Mouse (Mus musculus) lung, embryonic 15.5 days (tissue): Measurements from ENCODE around the gene Ing4. TPM values are rescaled to one million over a fixed set of nuclear protein-coding genes. Genes with fewer than 3 reads are reported as not detected.
"Not testable (repeated sequence)": the region's sequence is repeated elsewhere in the genome, so short reads cannot be mapped to it uniquely, and the experiment has no call there.

Source experiments
- ATAC-seq: fragments of 200-750 bp; cut with Nextera tagmentation; 2 replicates; pipeline ENCODE4 v1.8.0; 2017; ENCODE audit warnings: moderate number of reproducible peaks, borderline replicate concordance; ENCODE audit not compliant: low FRiP score, low TSS enrichment; ENCODE audit errors: extremely low read depth
- H3K27ac ChIP-seq: fragments of 300-500 bp; sonication (generic); 2 replicates; pipeline ENCODE4 v1.5.1; 2015; ENCODE audit warnings: moderate library complexity, mild to moderate bottlenecking, inconsistent platforms
- H3K27me3 ChIP-seq: fragments of 300-500 bp; sonication (generic); 2 replicates; pipeline ENCODE4 v1.6.1; 2015; ENCODE audit warnings: inconsistent platforms
- H3K36me3 ChIP-seq: fragments of 300-500 bp; sonication (generic); 2 replicates; pipeline ENCODE4 v1.6.1; 2015; ENCODE audit warnings: inconsistent platforms
- H3K4me1 ChIP-seq: fragments of 300-500 bp; sonication (generic); 2 replicates; pipeline ENCODE4 v1.6.1; 2015; ENCODE audit warnings: inconsistent platforms
- H3K4me2 ChIP-seq: fragments of 300-500 bp; sonication (generic); 2 replicates; pipeline ENCODE4 v1.6.1; 2015; ENCODE audit warnings: inconsistent platforms, mild to moderate bottlenecking, moderate library complexity
- H3K4me3 ChIP-seq: fragments of 300-500 bp; sonication (generic); 2 replicates; pipeline ENCODE4 v1.5.1; 2015; ENCODE audit warnings: mild to moderate bottlenecking, inconsistent platforms
- H3K9ac ChIP-seq: fragments of 300-500 bp; sonication (generic); 2 replicates; pipeline ENCODE4 v1.6.1; 2015; ENCODE audit warnings: inconsistent platforms
- H3K9me3 ChIP-seq: fragments of 300-500 bp; sonication (generic); 2 replicates; pipeline ENCODE4 v1.6.1; 2016; ENCODE audit warnings: inconsistent platforms
- WGBS: fragments of 180-500 bp; shearing (Covaris S2); methylation state at CpG from one replicate; pipeline ENCODE4 v1.1.7; 2015; 5-methylcytosine and 5-hydroxymethylcytosine counted together
- polyA plus RNA-seq: library from polyadenylated mRNA; unstranded; fragments of >200 nt; fragmentation: Nextera tagmentation; extraction: Ambion mirVana; gene quantifications from 2 replicates; pipeline ENCODE4 v1.2.1, GENCODE M21; 2015

Gene Ing4
- polyA plus RNA-seq, 1 experiment from 2014 or later: 149 TPM

DNA sequence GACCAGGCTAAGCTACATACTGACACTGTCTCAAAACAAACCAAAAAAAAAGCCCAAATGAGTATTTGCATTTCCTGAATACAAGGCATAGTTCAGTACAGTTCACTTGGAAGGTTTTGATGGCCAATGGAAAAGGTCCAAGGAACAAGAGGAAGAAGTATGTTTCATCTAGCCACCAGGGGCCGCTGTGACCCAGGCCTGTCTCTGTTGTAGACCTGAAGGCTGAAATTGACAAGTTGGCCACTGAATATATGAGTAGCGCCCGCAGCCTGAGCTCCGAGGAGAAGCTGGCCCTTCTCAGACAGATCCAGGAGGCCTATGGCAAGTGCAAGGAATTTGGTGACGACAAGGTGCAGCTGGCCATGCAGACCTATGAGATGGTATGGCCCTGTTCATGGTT lies 7.1 kb downstream of the Ing4 start:
- Histone ChIP-seq H3K36me3 (peaks cover 71% of the 10 kb centered on the region), H3K9me3 (no peaks in the 10 kb centered on the region), H3K9ac (no peak overlapping the region), H3K4me2 (no peak overlapping the region), H3K4me3 (no peak overlapping the region), H3K27me3 (no peaks in the 10 kb centered on the region), H3K27ac (no peak overlapping the region), H3K4me1 (no peaks in the 10 kb centered on the region)
- ATAC-seq: peak; percentile 28; the same call in 1 of the 2 replicates
- 27% methylated on average over 5 of the region's 5 CpGs for WGBS

DNA sequence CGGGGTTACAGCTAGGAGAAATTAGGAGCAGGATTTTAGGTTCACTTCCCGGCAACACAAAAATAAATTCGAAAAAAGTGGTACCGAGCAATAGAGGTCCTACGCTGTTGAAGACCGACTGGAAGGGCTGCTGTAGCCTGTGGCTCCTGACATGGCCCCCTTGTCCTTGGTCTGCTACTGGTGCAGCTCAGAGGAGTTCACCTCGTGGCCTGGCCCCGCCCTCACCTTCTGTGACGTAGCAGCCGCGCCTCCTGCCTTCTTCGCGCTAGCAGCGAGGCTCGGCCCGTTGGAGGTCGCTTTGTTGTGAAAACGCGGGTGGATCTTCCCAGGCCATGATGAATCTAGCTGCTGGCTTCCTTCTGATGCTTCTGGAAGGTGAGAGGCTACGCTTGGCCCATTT lies 10.1 kb downstream of the Ing4 start, which contains the start of gene Acrbp:
Gene Acrbp (plus strand): TSS at position 12 of the 400 bp plus-strand sequence.
- Histone ChIP-seq H3K4me2 (no peak within 1 kb of the TSS), H3K9ac (no peak within 1 kb of the TSS), H3K4me3 (no peak within 1 kb of the TSS), H3K36me3 (peaks cover 79% of the 10 kb centered on the region), H3K4me1 (no peaks in the 10 kb centered on the region), H3K27me3 (no peaks in the 10 kb centered on the region), H3K27ac (no peak within 1 kb of the TSS), H3K9me3 (no peaks in the 10 kb centered on the region)
- ATAC-seq: no peak
- WGBS: 33% methylated on average over 20 of the region's 20 CpGs

GRCm38 (mm10) chr6:125051237-125051636 lies 11.7 kb downstream of the Ing4 start:
- Histone ChIP-seq H3K4me2 (no peak overlapping the region), H3K4me3 (no peak overlapping the region), H3K27ac (no peak overlapping the region), H3K4me1 (no peaks in the 10 kb centered on the region), H3K27me3 (no peaks in the 10 kb centered on the region), H3K9me3 (no peaks in the 10 kb centered on the region), H3K36me3 (peaks cover 67% of the 10 kb centered on the region), H3K9ac (no peak overlapping the region)
- ATAC-seq: no peak
- 62% methylated on average over 5 of the region's 5 CpGs for WGBS

- ATAC-seq: 0 out of 2 replicates have a peak, but pooled peaks have one; percentile 47
- Histone ChIP-seq H3K27ac (no peak overlapping the region), H3K27me3 (no peaks in the 10 kb centered on the region), H3K4me1 (peaks cover 5% of the 10 kb centered on the region; the same call in 1 of the 2 replicates), H3K4me2 (no peak overlapping the region), H3K4me3 (no peak overlapping the region), H3K9ac (no peak overlapping the region), H3K9me3 (no peaks in the 10 kb centered on the region), H3K36me3 (no peaks in the 10 kb centered on the region)
- WGBS: 22% methylated on average over 6 of the region's 6 CpGs
These were observed 21.9 kb downstream of the Ing4 start for GRCm38 (mm10) chr6:125061493-125061892.

DNA sequence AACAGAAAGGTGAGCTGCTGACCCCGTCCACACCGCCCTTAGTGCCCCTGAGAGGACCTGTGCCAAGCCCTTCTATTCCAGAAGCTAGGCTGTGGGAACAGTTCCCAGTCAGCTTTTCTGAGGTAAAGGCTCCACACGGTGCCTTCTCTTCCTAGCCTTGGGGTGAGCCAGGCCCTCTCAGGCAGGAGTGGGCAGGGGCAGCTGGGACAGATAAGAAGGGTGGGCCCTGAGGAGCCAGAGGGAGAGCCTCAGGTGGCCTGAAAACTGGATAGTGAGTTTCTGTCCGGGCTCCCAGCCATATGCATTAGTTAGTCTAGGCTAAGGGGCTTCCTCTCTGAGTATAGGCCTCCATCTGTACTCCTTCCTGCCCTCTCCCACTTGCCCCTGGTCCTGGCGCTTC lies 23.0 kb downstream of the Ing4 start:
- Histone ChIP-seq H3K4me2 (no peak overlapping the region), H3K27ac (no peak overlapping the region), H3K9ac (no peak overlapping the region), H3K4me3 (no peak overlapping the region), H3K4me1 (peaks cover 5% of the 10 kb centered on the region; the same call in 1 of the 2 replicates), H3K36me3 (no peaks in the 10 kb centered on the region), H3K9me3 (no peaks in the 10 kb centered on the region), H3K27me3 (no peaks in the 10 kb centered on the region)
- WGBS: 86% methylated on average over 5 of the region's 5 CpGs
- no peak; the same call in 1 of the 2 replicates for ATAC-seq

GRCm38 (mm10) chr6:125063906-125064305 lies 24.3 kb downstream of the Ing4 start:
- WGBS: 68% methylated on average over 6 of the region's 6 CpGs
- H3K27ac ChIP-seq: no peak overlapping the region
- ATAC-seq: no peak
- no peaks in the 10 kb centered on the region for H3K36me3 ChIP-seq
- no peak overlapping the region for H3K4me3 ChIP-seq
- H3K9me3 ChIP-seq: no peaks in the 10 kb centered on the region
- H3K27me3 ChIP-seq: no peaks in the 10 kb centered on the region
- no peak overlapping the region for H3K9ac ChIP-seq
- no peak overlapping the region for H3K4me2 ChIP-seq
- H3K4me1 ChIP-seq: peaks cover 5% of the 10 kb centered on the region; the same call in 1 of the 2 replicates

DNA sequence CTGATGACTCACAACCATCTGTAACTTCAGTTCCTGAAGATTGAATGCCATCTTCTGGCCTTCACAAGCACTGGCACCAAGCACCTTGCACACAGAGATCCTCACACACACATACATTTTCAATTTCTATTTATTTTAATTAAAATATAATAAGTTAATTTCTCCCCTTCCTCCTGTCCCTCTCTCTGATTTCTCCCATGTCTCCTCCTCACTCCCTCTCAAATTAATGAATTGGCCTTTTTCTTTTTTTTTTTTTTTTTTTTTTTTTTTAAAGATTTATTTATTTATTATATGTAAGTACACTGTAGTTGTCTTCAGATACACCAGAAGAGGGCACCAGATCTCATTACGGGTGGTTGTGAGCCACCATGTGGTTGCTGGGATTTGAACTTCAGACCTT lies 25.7 kb downstream of the Ing4 start:
- H3K4me1 ChIP-seq, H3K27me3 ChIP-seq, ATAC-seq, H3K36me3 ChIP-seq, H3K4me2 ChIP-seq, H3K4me3 ChIP-seq, H3K27ac ChIP-seq, H3K9me3 ChIP-seq, H3K9ac ChIP-seq: not testable (repeated sequence)
- WGBS: no CpG with 5 or more reads among the region's 1 CpGs

GRCm38 (mm10) chr6:125067571-125067995 lies 28.0 kb downstream of the Ing4 start, which contains the start of gene Lpar5:
Lpar5 (plus strand) TSS chr6:125067920.
- Histone ChIP-seq H3K9me3 (no peaks in the 10 kb centered on the region), H3K4me3 (no peak within 1 kb of the TSS), H3K27me3 (no peaks in the 10 kb centered on the region), H3K4me1 (peaks cover 8% of the 10 kb centered on the region; the same call in 1 of the 2 replicates), H3K27ac (no peak within 1 kb of the TSS), H3K4me2 (no peak within 1 kb of the TSS), H3K36me3 (no peaks in the 10 kb centered on the region), H3K9ac (no peak within 1 kb of the TSS)
- WGBS: 49% methylated on average over 8 of the region's 8 CpGs
- no peak for ATAC-seq

- Histone ChIP-seq H3K9me3 (no peaks in the 10 kb centered on the region), H3K4me2 (no peak overlapping the region), H3K4me1 (peaks cover 8% of the 10 kb centered on the region; the same call in 1 of the 2 replicates), H3K9ac (no peak overlapping the region), H3K36me3 (no peaks in the 10 kb centered on the region), H3K27ac (peak overlapping the region; percentile 34), H3K27me3 (peaks cover 3% of the 10 kb centered on the region; the same call in 1 of the 2 replicates), H3K4me3 (no peak overlapping the region)
- WGBS: 79% methylated on average over 18 of the region's 18 CpGs
- no peak; the same call in 1 of the 2 replicates for ATAC-seq
These were observed 31.8 kb downstream of the Ing4 start for GRCm38 (mm10) chr6:125071170-125071895.

DNA sequence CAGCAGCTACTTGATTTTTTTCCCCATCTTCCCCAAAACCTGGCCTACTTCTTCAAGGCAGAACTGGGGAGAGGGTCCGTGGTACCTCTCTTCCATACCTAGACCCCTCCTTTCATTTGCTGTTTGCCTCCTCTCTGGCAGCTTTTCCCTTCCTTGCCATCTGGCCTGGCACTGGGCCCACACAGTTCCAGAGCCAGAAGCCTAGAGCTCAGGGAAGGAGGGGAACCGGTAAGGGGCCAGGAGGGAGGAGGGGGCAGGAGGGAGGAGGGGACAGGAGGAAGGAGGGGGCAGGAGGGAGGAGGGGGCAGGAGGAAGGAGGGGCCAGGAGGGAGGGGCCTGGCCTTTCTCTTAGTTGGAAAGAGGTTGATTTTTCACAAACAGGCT lies 32.3 kb downstream of the Ing4 start:
- peaks cover 3% of the 10 kb centered on the region; the same call in 1 of the 2 replicates for H3K27me3 ChIP-seq
- H3K9me3 ChIP-seq: no peaks in the 10 kb centered on the region
- ATAC-seq: peak; percentile 58; the same call in 1 of the 2 replicates
- H3K4me1 ChIP-seq: peaks cover 8% of the 10 kb centered on the region; the same call in 1 of the 2 replicates
- H3K27ac ChIP-seq: peak overlapping the region; percentile 34; the same call in 1 of the 2 replicates
- no peak overlapping the region for H3K4me2 ChIP-seq
- H3K36me3 ChIP-seq: no peaks in the 10 kb centered on the region
- WGBS: 17% methylated on average over 2 of the region's 2 CpGs
- H3K4me3 ChIP-seq: no peak overlapping the region
- no peak overlapping the region for H3K9ac ChIP-seq

GRCm38 (mm10) chr6:125073825-125074224 lies 34.3 kb downstream of the Ing4 start:
- Histone ChIP-seq H3K4me1 (peaks cover 8% of the 10 kb centered on the region; the same call in 1 of the 2 replicates), H3K27ac (no peak overlapping the region), H3K4me2 (no peak overlapping the region), H3K36me3 (no peaks in the 10 kb centered on the region), H3K27me3 (peaks cover 3% of the 10 kb centered on the region; the same call in 1 of the 2 replicates), H3K9ac (no peak overlapping the region), H3K4me3 (no peak overlapping the region), H3K9me3 (no peaks in the 10 kb centered on the region)
- no peak for ATAC-seq
- 69% methylated on average over 7 of the region's 8 CpGs for WGBS

DNA sequence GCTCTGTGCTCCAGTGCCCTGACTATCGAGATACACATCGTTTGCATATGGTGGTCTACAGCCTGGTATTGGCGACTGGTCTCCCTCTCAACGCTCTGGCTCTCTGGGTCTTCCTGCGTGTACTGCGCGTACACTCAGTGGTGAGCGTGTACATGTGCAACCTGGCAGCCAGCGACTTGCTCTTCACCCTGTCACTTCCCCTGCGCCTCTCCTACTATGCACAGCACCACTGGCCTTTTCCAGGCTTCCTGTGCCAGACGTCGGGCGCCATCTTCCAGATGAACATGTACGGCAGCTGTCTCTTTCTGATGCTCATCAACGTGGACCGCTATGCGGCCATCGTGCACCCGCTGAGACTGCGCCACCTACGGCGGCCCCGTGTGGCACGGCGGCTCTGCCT lies 41.8 kb downstream of the Ing4 start:
- Histone ChIP-seq H3K9me3 (no peaks in the 10 kb centered on the region), H3K9ac (peak overlapping the region; percentile 37), H3K36me3 (no peaks in the 10 kb centered on the region), H3K4me3 (peak overlapping the region; percentile 39), H3K4me1 (peaks cover 8% of the 10 kb centered on the region; the same call in 1 of the 2 replicates), H3K27ac (peak overlapping the region; percentile 39; the same call in 1 of the 2 replicates), H3K4me2 (peak overlapping the region; percentile 66), H3K27me3 (no peaks in the 10 kb centered on the region)
- WGBS: 23% methylated on average over 25 of the region's 25 CpGs
- no peak; the same call in 1 of the 2 replicates for ATAC-seq
